Mouse (Mus musculus): ENCODE data around the gene Golga4.

Golga4 gene

DNA sequence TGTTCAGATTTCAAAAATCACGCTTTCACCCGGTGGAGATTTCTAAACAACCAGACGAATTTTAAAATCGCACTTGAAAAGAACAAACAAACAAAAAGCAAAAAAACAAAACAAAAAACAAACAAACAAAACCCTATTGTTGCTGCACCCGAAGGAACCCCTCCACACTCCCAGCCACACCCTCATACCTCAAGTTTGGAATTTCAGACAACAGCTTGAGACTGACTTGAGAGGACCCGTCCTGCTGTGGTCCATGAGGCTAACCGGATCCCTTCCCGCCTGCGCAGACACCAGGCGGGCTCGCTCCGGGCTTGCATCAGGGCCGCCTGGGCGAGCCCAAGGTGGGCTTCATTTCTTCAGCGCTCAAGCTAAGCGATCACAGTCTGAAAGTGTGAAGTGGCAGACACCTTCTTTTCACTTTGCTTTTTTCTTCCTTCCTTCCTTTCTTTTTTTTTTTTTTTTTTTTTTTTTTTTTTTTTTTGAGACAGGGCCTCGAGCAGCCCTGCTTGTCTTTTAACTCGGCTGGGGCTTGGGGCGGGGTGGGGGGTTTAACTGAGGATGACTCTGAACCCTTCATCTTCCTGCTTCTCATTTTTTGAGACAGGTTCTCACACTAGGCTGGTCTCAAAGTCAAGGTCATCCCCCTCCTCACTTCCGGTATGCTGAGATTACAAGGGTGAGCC, 17.0 kb upstream of the Golga4 start:
- no peak for DNase-seq (ENCODE audit: low spot score)

DNA sequence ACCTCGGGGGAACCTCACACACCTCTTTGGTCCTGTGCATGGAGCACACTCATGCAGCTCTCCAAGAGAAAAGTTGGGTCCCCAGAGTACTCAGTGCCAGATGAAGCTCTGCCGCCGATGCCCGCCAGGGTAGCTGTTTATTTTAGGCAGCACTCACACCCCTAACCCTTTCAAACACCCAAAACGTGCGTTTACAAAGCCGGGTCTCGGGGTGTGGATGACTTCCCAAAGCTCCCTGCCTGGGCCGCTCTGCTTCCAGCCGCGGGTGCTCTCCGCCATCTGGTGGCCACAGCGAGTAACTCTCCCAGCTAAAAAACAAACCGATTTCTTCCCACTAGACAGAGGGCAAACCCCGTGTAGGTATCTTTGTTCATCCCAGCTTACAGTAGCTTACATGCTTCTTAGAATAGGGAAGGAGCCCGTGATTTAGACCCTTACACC, 16.5 kb upstream of the Golga4 start:
- DNase-seq (ENCODE audit: low spot score): peak; percentile 67

DNA sequence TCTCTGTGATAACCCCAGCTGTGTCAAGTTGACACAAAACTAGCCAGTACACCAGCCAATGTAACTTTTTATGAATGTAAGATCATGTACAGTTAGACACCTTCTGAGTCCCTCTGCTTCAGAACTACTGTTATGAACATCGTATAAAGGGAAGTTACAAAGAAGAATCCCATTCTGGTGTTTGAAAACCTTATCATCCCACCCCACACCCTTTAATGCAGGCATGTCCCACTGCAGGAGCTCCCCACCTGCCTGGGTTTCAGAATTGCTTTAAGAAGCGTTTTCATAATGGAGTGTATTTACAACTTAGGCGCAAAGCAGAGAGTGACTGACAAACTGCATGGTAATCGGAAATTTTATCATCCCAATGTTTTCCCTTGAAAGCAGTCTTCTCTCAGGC, 14.9 kb upstream of the Golga4 start:
- no peak for DNase-seq (ENCODE audit: low spot score)

DNA sequence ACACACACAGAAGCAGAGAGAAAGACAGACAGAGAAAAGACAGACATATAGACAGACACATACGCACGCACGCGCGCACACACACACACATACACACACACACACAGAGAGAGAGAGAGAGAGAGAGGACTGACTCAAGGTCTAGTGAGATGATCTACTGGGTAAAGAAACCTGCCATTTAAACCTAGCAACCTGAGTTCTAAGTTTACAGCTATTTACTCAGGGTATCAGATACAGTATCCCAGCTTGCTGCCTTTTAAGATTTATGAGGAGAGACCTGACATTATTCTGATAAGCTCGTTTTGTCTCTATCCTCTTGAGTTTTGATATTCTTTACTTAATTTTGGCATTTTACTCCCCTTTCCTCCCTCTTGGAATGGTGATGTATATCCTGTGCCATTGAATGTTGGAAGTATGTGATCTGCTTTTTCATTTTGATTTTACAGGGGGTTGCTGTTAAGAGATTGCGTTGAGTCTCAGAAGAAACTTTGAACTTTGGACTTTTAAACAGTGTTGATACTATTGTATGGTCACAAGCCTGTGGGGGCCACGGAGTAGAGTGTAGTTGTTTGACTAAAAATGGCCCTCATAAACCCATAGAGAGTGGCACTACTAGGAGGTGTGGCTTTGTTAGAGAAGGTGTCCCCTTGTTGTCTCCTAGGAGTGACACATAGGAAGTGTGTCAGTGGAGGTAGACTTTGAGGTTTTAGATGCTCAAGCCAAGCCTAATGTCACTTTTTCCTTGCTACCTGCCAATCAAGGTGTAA, 13.0 kb upstream of the Golga4 start:
- DNase-seq (ENCODE audit: low spot score): no peak

DNA sequence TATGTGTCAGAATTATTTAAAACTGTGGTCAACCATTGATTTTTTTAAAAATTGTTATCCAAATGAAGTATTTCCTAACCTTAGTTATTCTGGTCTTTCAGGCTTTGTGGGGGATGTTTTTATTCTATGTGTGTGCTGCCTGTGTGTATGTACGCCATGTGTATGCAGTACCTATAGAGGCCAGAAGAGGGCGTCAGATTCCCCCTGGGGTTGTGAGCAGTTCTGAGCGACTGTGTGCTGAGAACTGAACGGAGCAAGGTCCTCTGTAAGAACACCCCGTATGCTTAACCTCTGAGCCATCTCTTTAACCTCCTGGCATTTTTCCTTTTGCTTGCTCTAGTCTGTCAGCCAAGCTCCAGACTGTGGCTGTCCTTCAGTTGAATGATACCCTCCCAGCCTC, 12.0 kb upstream of the Golga4 start:
- DNase-seq (ENCODE audit: low spot score): no peak

DNA sequence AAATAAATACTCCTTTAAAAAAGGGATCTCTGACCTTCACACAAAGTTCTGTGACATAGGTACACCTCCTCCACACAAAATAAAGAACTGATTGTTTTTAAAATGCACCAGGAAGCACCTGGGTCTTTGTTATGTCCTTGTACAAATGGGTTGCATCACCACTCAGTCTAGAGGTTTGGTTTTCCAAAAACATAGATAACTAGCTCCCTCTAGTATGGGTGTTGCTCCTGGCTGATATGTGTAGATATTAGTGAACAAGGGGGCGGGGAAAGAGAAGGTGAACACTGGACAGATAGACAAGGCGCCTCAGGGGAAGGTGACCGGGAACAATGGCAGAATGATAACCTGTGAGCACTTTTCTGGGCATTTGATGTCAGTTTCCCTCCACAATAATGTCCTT, 10.1 kb upstream of the Golga4 start:
- DNase-seq (ENCODE audit: low spot score): no peak

DNA sequence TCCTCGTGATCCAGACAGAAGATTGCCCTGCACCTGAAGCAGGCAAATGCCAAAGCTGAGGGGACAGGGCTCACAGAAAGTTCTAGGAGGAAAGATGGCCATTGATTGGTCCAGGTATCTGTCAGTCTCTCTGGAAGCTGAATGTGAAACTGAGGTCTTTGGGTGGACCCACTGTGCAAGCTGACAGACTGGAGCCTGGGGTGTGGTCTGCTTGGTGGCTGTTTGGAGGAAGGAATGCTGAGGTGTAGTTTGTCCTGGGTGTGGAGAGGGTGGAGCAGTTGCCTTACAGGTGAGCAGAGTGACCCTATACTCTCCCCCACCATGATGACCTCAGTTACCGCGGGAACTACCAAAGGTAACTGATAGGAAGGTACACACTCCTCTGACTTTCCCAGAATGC, 9.1 kb upstream of the Golga4 start:
- no peak for DNase-seq (ENCODE audit: low spot score)

DNA sequence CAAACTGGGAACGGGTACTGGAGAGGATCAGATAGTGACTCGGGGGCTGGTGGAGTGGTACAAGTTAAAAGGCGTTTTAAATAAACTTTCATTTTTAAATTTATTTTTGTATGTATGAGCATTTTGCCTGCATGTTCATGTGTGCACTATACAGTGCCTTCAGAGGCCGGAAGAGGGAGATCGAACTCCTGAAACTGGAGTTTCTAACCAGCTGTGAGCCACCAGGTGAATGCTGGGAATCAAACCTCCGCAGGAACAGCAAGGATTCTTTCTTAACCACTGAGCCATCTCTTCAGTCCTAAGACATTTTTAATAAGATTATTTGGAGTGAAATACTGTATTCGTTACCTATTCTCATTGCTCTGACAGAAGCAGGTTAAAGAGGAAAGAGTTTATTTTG, 8.0 kb upstream of the Golga4 start:
- no peak for DNase-seq (ENCODE audit: low spot score)

DNA sequence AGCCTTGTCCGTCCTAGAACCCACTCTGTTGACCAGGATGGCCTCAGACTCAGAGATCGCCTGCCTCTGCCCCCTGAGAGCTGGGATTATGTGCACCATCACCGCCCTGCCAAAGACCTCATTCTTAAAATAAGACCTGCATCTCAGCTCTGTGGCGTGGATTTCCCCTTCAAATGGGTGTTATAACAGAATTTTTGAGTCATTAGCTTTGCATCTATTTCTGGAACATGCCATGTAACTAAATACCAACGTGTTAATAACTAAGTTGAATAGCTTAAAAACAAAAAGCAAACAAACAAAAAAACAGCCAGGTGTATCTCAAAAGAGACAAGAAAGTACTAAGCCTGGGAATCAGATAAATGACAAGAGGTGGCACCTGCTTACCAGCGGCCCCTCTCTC, 5.1 kb upstream of the Golga4 start:
- DNase-seq (ENCODE audit: low spot score): no peak

DNA sequence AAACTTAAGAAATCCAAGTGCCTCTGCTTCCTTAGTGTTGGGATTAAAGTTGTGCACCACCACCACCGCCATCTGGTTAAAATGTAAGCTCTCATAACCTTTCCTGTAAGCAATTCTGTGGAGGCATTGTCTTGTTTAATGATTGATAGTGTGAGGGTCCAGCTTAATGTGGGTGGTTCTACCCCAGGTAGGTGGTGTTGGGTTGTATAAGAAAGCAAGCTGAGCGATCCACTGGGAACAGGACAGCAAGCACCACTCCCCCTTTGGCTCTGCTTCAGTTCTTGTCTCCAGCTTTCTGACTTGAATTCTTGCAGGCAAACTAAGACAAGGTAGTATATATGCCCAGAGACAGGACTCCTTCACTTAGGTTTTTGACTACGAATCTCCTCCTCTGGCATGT, 1.4 kb upstream of the Golga4 start:
- no peak for DNase-seq (ENCODE audit: low spot score)

DNA sequence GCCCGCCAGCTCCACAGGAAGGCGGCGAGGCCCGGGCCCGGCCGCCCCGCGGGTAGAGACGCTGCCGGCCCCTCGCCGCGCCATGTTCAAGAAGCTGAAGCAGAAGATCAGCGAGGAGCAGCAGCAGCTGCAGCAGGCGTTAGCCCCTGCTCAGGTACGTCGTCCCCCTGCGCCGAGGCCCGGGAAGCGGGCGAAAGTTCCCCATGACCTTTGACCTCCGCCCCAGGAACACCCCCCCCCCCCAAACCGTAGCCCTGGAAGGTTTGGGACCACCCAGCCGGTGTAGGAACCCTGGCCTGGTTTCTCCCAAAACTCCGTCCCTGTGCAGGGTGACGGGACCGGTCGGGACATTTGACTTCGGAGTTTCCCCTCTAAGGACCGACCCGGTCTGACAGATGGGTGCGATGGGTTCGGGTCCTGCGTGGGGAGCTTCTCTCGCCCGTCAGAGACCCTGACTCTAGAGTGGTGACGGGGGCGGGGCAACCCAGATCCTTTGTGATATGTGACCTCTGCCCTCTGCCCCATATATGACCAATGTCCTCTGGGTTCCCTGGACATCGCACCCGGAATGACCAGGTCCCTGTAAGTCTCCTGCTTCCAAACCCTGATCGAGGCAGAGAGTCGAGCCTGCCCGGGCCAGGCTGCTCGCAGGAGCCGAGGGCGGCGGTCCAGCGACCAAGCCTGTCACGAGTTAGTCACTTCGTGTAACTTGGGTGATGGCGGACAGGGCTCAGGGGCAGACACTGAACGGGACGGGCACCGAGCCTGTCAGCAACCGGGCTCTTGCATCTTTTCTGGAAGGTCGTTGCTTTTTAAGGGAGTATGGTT, 551 bp downstream of the Golga4 start:
- DNase-seq (ENCODE audit: low spot score): peak; percentile 22

DNA sequence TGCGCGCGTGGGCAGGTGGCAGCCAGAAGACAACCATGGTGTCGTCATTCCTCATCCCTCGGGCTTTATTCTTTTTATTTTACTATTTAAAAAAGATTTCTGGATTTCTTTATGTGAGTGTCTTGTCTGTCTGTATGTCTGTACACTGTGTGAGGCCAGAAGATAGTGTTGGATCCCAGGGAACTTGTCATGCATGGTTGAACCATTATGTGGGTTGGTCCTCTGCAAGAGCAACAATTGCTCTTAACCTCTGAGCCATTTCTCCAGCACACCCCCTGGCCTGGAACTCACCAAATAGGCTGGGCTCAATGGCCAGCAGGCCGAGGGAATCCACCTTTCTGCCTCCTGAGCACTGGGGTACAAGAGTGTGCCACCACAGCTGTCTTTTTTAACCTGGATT, 1.5 kb downstream of the Golga4 start:
- no peak for DNase-seq (ENCODE audit: low spot score)

DNA sequence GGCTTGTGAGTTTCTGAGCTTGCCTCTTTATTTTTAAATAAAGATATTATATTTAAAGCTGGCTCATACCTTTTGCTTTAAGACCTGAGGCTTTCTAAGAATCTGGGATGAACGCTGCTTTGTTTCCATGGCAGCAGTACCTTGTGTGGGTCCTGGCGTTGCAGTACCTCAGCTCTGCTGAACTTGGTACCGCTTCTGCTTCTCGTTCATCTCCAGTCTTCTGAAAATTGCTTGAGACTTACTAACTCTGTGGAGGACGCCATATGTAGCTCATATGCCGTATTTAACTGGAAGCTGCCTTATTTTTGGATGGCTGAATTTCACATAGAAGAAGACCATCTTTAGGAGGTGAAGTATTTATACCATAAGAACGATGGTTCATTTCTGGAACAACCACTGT, 2.5 kb downstream of the Golga4 start:
- no peak for DNase-seq (ENCODE audit: low spot score)

DNA sequence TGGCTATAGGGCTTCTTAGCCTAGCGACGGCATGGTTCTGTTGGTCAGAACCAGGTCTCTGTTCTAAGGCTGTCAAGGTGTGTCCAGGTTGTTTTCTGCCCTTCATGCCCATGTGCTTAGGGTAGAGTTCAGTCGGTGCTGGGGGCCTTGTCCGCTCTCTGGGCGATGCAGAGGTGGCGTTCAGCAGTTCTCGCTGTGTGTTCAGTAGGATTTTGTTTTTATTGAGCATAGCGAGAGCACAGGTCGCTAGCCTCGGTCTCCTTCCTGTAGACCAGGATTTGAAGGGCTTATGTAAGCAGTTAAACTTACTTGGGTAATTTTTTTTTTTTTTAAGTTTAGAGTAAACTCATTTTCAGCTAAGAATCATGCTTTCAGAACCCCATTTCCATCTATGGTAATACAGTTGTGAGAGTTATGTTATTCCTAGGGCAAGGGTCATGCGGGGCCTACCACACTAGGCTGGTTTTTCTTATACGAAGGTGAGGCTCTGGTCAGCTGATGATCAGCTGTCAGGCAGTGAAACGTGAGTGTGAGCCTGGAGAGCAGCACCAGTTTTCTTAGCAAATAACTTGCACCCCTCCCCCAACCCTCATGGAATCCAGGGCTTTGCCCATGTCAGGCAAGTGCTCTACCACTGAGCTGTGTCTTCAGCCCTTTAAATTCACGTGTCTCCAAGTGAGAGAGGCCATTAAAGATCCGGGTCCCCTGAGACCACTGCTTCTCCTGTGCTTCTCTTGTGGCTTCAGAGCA, 5.0 kb downstream of the Golga4 start:
- peak; percentile 17 for DNase-seq (ENCODE audit: low spot score)

DNA sequence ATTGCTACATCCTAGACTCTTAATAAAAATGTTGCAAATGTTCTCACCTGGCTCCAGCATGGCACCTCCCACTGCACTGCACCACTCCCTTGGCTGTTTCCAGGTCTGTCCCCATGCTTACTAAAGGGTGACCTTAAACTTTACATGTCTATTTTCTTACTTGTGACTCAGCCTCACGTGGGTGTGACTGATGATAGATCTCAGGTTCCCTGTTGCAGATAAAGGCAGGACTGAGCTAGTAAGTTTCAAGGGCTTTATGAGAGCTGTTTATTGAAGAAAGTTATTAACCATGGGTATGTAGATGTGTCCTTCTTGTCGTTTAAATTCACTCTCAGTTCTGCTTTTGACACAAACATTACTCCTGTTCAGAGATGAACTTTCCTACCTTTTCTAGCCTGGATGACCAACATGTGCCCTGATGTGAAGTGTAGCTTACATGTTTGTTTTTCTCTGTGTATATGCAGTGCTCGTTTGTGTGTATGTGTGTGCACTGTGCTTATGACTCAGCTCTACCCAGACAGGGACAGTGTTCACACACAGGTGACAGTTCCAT, 6.7 kb downstream of the Golga4 start:
- no peak for DNase-seq (ENCODE audit: low spot score)

DNA sequence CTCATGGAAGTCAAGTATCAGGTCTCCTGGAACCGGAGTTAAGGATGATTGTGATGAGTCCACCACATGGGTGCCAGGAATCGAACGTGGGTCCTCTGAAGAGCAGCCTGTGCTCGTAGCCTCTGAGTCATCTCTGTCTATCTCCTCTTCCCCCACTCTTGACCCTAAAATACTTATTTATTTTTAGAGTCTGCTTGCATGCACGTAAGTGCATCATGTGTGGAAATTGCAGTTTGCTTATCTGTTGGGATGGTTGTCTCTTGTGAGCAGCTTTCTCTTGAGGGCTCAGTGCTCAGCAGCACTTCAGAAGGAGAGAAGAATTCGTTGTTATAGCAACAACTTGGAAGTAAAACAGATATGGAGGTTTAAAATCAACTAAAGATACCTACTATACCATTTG, 9.4 kb downstream of the Golga4 start:
- DNase-seq (ENCODE audit: low spot score): no peak

DNA sequence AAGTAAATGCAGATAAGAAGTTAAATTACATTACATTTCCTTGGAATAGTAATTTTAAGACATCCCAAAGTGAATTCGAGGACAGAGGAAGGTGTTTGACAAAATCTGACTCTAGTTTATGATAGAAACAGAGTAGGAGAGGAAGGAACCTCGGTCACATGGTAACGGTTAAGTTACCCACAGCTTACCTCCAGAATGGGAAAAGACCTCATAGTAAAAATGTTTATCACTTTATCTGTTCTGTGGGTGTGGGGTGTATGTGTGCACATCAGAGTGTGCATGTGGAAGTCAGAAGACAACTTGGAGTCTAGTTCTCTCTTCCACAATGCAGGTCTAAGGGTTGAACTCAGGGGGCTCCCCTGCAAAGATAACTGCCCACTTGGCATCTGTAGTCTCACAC, 10.1 kb downstream of the Golga4 start:
- no peak for DNase-seq (ENCODE audit: low spot score)

DNA sequence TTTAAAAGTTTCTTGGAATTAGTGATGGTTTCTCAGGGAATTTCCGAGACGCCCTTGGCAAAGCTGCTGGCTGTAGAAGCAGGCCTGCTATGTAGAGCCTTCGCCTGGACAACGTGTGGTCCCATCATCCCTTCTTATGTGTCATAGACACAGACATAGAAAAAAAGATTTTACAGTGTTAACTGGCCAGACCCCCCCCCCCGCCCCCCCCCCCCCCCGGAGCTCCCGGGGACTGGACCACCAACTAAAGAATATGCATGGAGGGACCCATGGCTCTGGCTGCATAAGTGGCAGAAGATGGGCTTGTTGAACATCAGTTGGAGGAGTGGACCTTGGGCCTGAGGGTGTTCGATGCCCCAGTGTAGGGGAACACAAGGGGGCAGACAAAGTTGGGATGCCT, 11.6 kb downstream of the Golga4 start:
- no peak for DNase-seq (ENCODE audit: low spot score)

DNA sequence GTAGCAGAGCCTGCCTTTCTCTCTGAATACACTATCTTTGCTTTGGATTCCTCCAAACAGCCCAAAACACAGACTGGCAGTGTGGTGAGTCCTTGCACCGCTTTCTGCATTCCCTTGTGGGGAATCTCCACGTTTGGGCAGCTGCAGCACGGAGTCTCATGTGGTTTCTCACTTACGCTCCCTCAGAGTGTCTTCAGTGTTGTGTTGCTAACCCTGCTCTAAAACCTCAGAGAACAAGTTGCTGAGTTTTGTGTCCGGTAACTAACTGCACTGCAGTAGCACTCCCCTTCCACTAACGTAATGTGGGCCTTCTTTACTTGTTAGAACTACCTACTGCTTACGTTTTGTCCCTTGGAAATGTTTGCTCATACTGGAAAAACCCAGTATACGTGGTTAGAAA, 13.0 kb downstream of the Golga4 start:
- no peak for DNase-seq (ENCODE audit: low spot score)

DNA sequence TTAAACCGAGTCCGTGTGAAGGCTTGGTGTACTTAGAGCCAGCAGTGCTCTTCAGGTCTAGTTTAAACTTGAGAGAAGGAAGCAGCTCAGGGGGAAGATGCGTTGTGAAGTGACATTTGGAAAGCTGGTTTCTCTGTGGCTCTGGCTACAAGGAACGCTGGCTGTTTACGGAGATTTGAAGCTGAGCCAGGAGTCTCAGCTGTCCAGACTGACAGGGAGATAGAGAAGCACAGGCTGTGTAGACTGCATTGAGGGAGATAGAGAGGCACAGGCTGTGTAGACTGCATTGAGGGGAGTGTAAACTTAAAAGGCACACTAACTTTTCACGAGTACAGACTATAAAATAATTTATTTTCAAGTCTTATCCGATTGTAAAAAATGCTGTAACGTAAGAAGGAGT, 13.9 kb downstream of the Golga4 start:
- peak; percentile 27 for DNase-seq (ENCODE audit: low spot score)

DNA sequence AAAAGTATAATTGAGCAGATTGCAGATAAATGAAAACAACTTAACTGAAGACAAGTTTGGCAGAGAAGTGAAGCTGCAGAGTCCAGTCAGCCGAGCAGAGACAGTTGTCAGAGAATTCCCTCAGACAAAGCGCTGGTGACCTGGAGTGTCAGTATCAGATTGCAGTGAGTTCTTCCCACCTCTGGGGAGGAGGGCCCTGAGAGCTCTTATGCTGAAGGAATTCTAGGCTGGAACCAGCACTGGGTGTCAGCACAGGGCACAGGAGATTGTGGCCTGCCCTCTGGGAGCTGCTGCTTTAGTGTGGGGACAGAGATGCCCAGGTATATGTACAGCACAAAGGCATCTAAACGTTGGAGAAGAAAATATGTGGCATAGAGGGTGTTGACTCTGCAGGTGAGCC, 14.8 kb downstream of the Golga4 start:
- DNase-seq (ENCODE audit: low spot score): no peak

DNA sequence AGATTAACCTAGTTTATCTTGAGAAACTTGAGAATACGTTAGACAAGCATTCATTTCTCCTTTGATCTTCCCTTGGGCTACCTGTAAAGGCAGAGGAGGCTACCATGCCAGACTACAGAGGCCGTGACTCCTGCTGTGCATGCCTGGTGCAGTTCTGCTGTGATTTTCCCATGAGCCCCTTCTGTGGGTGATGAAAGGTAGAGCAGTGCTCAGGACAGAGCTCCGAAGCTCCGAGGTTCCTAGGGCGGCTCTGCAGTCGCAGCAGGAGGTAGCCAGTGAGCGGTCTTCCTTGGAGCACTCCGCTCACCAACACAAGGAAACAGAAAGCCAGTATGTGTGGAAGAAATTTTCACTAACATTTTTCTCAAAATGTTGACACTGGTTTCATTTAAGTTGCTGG, 15.6 kb downstream of the Golga4 start:
- DNase-seq (ENCODE audit: low spot score): no peak
